Mouse (Mus musculus) stomach, embryonic 16.5 days (tissue): ENCODE data around the gene Gm49387. TPM values are rescaled to one million over a fixed set of nuclear protein-coding genes. Genes with fewer than 3 reads are reported as not detected.
A peak's percentile ranks its signal among the peaks of the same experiment; 100 is the strongest.

Experiments used
- ATAC-seq: fragments of 200-750 bp; cut with Nextera tagmentation; 2 replicates; pipeline ENCODE4 v1.8.0; 2017; ENCODE audit warnings: moderate number of reproducible peaks, moderate TSS enrichment; ENCODE audit not compliant: insufficient read depth, low FRiP score
- H3K27ac ChIP-seq: fragments of 300-500 bp; sonication (generic); 2 replicates; pipeline ENCODE4 v1.5.1; 2014; ENCODE audit warnings: low read length
- H3K27me3 ChIP-seq: fragments of 300-500 bp; sonication (generic); 2 replicates; pipeline ENCODE4 v1.6.1; 2014; ENCODE audit warnings: low read length, control low read depth, mixed read lengths; ENCODE audit not compliant: control insufficient read depth, insufficient read depth
- H3K36me3 ChIP-seq: fragments of 300-500 bp; sonication (generic); 2 replicates; pipeline ENCODE4 v1.6.1; 2014; ENCODE audit warnings: low read length; ENCODE audit not compliant: control insufficient read depth, insufficient read depth
- H3K4me1 ChIP-seq: fragments of 300-500 bp; sonication (generic); 2 replicates; pipeline ENCODE4 v1.6.1; 2014; ENCODE audit warnings: low read length, control low read depth, mixed read lengths; ENCODE audit not compliant: control insufficient read depth, insufficient read depth
- H3K4me2 ChIP-seq: fragments of 300-500 bp; sonication (generic); 2 replicates; pipeline ENCODE4 v1.6.1; 2014; ENCODE audit warnings: low read depth, low read length, mixed read lengths
- H3K4me3 ChIP-seq: fragments of 300-500 bp; sonication (generic); replicated peaks from 2 replicates; pipeline ENCODE4 v1.5.1; 2014; ENCODE audit warnings: mild to moderate bottlenecking, low read length
- H3K9ac ChIP-seq: fragments of 300-500 bp; sonication (generic); 2 replicates; pipeline ENCODE4 v1.6.1; 2014; ENCODE audit warnings: low read length
- H3K9me3 ChIP-seq: fragments of 300-500 bp; sonication (generic); replicated peaks from 2 replicates; pipeline ENCODE4 v1.6.1; 2016; ENCODE audit warnings: low read length, control low read depth; ENCODE audit not compliant: control insufficient read depth
- WGBS: fragments of 180-500 bp; shearing (Covaris S2); extraction: QIAGEN DNeasy Blood & Tissue Kit; methylation state at CpG from one replicate; pipeline ENCODE4 v1.1.7; 2014; 5-methylcytosine and 5-hydroxymethylcytosine counted together
- polyA plus RNA-seq: library from polyadenylated mRNA; unstranded; fragments of >200 nt; fragmentation: Nextera tagmentation; extraction: Ambion mirVana; gene quantifications from 2 replicates; pipeline ENCODE4 v1.2.1, GENCODE M21; 2015

Gene Gm49387
- polyA plus RNA-seq, 1 experiment from 2014 or later: 0.77 TPM

DNA sequence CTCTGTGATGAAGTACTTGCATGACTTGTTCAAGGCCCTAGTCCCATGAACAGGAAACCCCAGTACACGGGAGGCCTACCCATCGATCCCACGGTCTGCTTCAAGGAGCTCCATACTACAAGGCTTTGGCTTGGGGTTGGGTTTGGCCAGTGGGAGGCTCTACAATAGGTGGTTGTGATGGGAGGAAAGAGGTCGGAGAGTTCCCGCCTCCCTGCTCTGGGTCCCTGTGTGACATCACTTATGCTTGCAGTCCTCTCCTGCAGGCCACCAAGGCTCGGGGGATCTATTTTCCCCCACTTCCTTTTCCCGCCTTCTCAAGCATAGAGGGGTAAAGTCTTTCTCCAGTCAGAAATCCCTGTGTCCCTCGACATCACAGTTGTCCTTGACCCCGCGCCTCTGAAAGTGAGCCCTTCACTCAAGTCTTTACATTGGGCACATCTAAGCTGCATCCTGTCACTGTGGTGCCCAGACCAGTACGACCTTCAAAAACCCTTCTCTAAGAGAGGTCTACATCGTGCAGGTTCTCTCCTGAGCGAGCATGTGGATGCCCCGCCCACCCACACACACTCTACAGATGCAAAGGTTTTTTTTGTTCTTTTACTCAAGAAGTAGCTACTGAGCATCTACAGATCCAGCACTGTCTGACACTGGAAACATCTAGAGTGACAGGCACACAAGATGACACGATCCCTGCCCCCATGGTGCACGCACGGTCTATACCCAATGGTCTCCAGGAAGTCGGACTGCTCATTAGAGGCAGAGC lies 65.6 kb downstream of the Gm49387 start:
- Histone ChIP-seq H3K9ac (no peak overlapping the region), H3K27ac (no peak overlapping the region), H3K4me2 (no peak overlapping the region), H3K27me3 (no peaks in the 10 kb centered on the region), H3K4me1 (peaks cover 20% of the 10 kb centered on the region), H3K9me3 (no peaks in the 10 kb centered on the region), H3K4me3 (no peak overlapping the region), H3K36me3 (no peaks in the 10 kb centered on the region)
- ATAC-seq: no peak
- WGBS: 90% methylated on average over 18 of the region's 18 CpGs

DNA sequence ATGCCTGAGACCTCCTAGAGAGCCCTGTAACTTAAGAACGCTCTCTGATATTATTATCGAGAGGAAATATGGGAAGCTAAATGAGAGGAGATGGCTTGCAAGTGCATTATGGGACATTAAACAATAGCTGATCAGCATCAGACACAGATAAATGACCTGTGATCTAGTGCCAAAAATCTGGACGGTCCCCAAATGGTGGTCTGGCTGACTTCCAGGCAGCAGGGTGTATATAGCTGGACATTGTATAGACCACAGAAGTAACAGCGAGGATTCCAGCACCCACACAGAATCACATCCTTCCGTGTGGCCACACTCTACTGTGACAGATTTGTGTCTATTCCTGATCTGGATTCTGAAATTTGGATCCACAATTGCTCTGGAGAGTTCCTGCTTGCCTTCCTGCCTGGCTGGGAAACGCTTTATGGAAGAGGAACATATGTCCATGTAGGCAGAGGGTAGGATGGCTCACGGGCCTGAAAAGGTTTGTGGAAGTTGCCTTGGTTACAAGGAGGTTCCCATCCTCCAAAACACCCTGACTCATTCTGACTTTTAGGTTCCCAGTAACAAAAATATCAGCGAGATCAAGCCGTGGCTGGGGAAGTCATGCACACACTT lies 68.0 kb downstream of the Gm49387 start:
- H3K9ac ChIP-seq: no peak overlapping the region
- no peak overlapping the region for H3K4me3 ChIP-seq
- no peaks in the 10 kb centered on the region for H3K27me3 ChIP-seq
- peaks cover 16% of the 10 kb centered on the region for H3K4me1 ChIP-seq
- H3K36me3 ChIP-seq: no peaks in the 10 kb centered on the region
- ATAC-seq: no peak
- WGBS: 56% methylated on average over 9 of the region's 9 CpGs
- H3K9me3 ChIP-seq: no peaks in the 10 kb centered on the region
- H3K27ac ChIP-seq: no peak overlapping the region
- H3K4me2 ChIP-seq: no peak overlapping the region

DNA sequence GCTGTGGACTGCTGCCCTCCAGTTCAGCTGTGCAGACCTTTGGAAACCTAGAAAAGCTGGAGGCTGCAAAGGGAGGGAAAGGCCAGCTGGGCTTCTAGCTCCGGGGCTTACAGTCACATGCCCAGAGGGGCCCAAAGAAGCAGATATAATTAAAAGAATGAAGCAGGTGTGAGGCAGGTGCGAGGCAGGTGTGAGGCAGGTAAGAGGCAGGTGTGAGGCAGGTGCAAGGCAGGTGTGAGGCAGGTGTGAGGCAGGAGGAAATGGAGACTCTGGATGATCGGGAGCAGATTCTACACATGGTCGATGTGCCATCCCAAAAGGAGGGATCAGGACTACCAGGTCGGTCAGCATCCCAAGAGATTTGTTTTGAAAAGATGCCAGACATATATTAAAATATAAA lies 69.3 kb downstream of the Gm49387 start:
- Histone ChIP-seq H3K4me3 (no peak overlapping the region), H3K27ac (no peak overlapping the region), H3K9me3 (no peaks in the 10 kb centered on the region), H3K9ac (no peak overlapping the region), H3K36me3 (no peaks in the 10 kb centered on the region), H3K27me3 (no peaks in the 10 kb centered on the region), H3K4me2 (no peak overlapping the region), H3K4me1 (peaks cover 13% of the 10 kb centered on the region)
- 84% methylated on average over 5 of the region's 5 CpGs for WGBS
- ATAC-seq: no peak

DNA sequence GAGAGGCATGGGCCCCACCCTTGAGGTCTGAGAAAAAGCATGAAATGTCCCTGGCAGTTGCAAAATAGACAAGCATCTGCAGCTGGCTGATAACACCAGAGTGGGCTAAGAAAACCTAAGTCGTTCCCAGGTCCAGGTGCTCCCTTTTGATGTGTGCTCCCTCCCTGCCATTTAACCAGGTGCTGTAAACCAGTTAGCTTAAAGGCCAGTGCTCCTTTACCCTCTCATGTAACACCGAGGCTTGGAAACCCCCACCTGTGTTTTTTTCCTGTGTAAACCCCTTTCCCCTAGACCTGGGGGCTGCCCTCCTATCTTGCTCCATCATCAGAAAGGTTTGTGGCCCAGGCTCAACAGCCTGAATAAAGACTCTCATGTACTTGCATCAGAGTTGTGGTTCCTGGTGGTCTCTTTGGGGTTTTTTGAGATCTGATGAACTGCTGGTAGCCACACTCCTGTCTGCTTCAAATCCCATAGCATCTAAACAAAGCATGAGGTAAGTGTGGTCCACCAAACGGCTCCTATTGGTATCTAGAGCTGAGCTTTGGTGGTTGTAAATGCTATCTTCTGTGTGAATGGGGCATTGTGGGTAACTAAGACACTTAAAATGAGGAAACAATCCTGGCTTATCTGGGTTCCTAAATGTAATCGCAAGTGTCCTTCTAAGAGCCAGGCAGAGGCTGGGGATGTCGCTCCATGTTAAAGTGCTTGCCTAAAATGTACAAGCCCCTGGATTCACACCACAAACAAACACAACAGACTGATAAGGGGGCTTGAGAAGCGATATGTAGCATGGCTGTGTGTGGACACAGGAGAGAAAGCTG lies 70.3 kb downstream of the Gm49387 start:
- Histone ChIP-seq H3K9ac (no peak overlapping the region), H3K36me3 (no peaks in the 10 kb centered on the region), H3K27me3 (no peaks in the 10 kb centered on the region), H3K4me3 (no peak overlapping the region), H3K27ac (no peak overlapping the region), H3K9me3 (no peaks in the 10 kb centered on the region), H3K4me2 (no peak overlapping the region), H3K4me1 (peaks cover 14% of the 10 kb centered on the region)
- ATAC-seq: no peak
- WGBS: 51% methylated on average over 6 of the region's 6 CpGs

- Histone ChIP-seq H3K27me3 (no peaks in the 10 kb centered on the region), H3K4me1 (peaks cover 22% of the 10 kb centered on the region), H3K9ac (no peak overlapping the region), H3K4me2 (no peak overlapping the region), H3K36me3 (no peaks in the 10 kb centered on the region), H3K4me3 (no peak overlapping the region), H3K9me3 (no peaks in the 10 kb centered on the region), H3K27ac (peak overlapping the region; percentile 36; the same call in 1 of the 2 replicates)
- peak; percentile 8; the same call in 1 of the 2 replicates for ATAC-seq
- WGBS: 57% methylated on average over 7 of the region's 7 CpGs
Measured at GRCm38 (mm10) chr14:31569151-31569631, 71.5 kb downstream of the Gm49387 start.

GRCm38 (mm10) chr14:31565478-31566212 lies 75.0 kb downstream of the Gm49387 start:
- H3K9me3 ChIP-seq: no peaks in the 10 kb centered on the region
- no peak overlapping the region for H3K4me3 ChIP-seq
- H3K4me2 ChIP-seq: no peak overlapping the region
- H3K4me1 ChIP-seq: peaks cover 17% of the 10 kb centered on the region
- no peaks in the 10 kb centered on the region for H3K36me3 ChIP-seq
- no peak for ATAC-seq
- peak overlapping the region; percentile 59 for H3K27ac ChIP-seq
- 48% methylated on average over 9 of the region's 9 CpGs for WGBS
- H3K27me3 ChIP-seq: no peaks in the 10 kb centered on the region
- H3K9ac ChIP-seq: no peak overlapping the region

GRCm38 (mm10) chr14:31564452-31565179 lies 76.1 kb downstream of the Gm49387 start:
- Histone ChIP-seq H3K4me1 (peaks cover 19% of the 10 kb centered on the region), H3K4me2 (no peak overlapping the region), H3K9me3 (no peaks in the 10 kb centered on the region), H3K36me3 (no peaks in the 10 kb centered on the region), H3K27ac (peak overlapping the region; percentile 59), H3K4me3 (no peak overlapping the region), H3K9ac (no peak overlapping the region), H3K27me3 (no peaks in the 10 kb centered on the region)
- ATAC-seq: peak; percentile 53; the same call in 1 of the 2 replicates
- WGBS: 11% methylated on average over 6 of the region's 6 CpGs

DNA sequence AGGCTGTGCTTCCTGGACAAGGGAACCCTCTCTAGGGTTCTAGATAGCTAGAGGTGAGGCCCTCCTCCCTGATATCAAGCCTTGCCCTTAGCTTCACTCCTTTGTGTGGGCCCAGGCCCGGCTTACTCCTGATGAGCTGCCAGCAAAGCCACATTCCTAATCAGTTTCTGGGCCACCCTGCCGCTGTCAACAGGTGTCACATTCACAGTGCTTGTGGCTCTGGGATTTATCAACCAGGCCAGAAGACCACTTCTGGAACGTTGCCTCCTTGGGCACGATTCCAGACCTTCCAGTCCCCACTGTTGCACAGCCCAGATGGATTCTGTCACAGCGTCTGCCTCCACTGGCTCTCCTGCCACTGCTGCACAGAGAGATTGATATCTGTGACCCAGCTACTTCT lies 79.8 kb downstream of the Gm49387 start:
- 17% methylated on average over 5 of the region's 5 CpGs for WGBS
- peaks cover 19% of the 10 kb centered on the region for H3K4me1 ChIP-seq
- no peaks in the 10 kb centered on the region for H3K27me3 ChIP-seq
- no peak overlapping the region for H3K4me2 ChIP-seq
- H3K9ac ChIP-seq: no peak overlapping the region
- no peak overlapping the region for H3K4me3 ChIP-seq
- 0 out of 2 replicates have a peak, but pooled peaks have one; percentile 31 for ATAC-seq
- H3K36me3 ChIP-seq: no peaks in the 10 kb centered on the region
- H3K27ac ChIP-seq: no peak overlapping the region
- no peaks in the 10 kb centered on the region for H3K9me3 ChIP-seq
